Mouse (Mus musculus) kidney, embryonic 15.5 days (tissue): Measurements from ENCODE around the gene Fbxw4. TPM values are rescaled to one million over a fixed set of nuclear protein-coding genes. Genes with fewer than 3 reads are reported as not detected.
"Not testable (repeated sequence)": the region's sequence is repeated elsewhere in the genome, so short reads cannot be mapped to it uniquely, and the experiment has no call there.

Experiments used
- ATAC-seq: fragments of 200-750 bp; cut with Nextera tagmentation; replicated peaks from 2 replicates; pipeline ENCODE4 v1.8.0; 2017; ENCODE audit warnings: moderate TSS enrichment; ENCODE audit not compliant: low FRiP score
- H3K27ac ChIP-seq: fragments of 300-500 bp; sonication (generic); 2 replicates; pipeline ENCODE4 v1.5.1; 2015; ENCODE audit warnings: mild to moderate bottlenecking, inconsistent platforms
- H3K27me3 ChIP-seq: fragments of 300-500 bp; sonication (generic); 2 replicates; pipeline ENCODE4 v1.6.1; 2015; ENCODE audit warnings: inconsistent platforms
- H3K36me3 ChIP-seq: fragments of 300-500 bp; sonication (generic); 2 replicates; pipeline ENCODE4 v1.6.1; 2015; ENCODE audit warnings: inconsistent platforms
- H3K4me1 ChIP-seq: fragments of 300-500 bp; sonication (generic); 2 replicates; pipeline ENCODE4 v1.6.1; 2015; ENCODE audit warnings: inconsistent platforms
- H3K4me2 ChIP-seq: fragments of 300-500 bp; sonication (generic); 2 replicates; pipeline ENCODE4 v1.6.1; 2015; ENCODE audit warnings: moderate library complexity, mild to moderate bottlenecking, inconsistent platforms
- H3K4me3 ChIP-seq: fragments of 300-500 bp; sonication (generic); replicated peaks from 2 replicates; pipeline ENCODE4 v1.5.1; 2015; ENCODE audit warnings: mild to moderate bottlenecking, inconsistent platforms
- H3K9ac ChIP-seq: fragments of 300-500 bp; sonication (generic); 2 replicates; pipeline ENCODE4 v1.6.1; 2015; ENCODE audit warnings: mild to moderate bottlenecking, inconsistent platforms
- H3K9me3 ChIP-seq: fragments of 300-500 bp; sonication (generic); replicated peaks from 2 replicates; pipeline ENCODE4 v1.6.1; 2016; ENCODE audit warnings: inconsistent platforms
- WGBS: fragments of 180-500 bp; shearing (Covaris S2); methylation state at CpG from one replicate; pipeline ENCODE4 v1.1.7; 2015; ENCODE audit warnings: mixed read lengths; 5-methylcytosine and 5-hydroxymethylcytosine counted together
- polyA plus RNA-seq: library from polyadenylated mRNA; unstranded; fragments of >200 nt; fragmentation: Nextera tagmentation; extraction: Ambion mirVana; gene quantifications from 2 replicates; pipeline ENCODE4 v1.2.1, GENCODE M21; 2015

Gene Fbxw4
- polyA plus RNA-seq, 1 experiment from 2014 or later, result 6.3 TPM

GRCm38 (mm10) chr19:45573033-45573432 is 87.1 kb downstream of the Fbxw4 start:
- no peaks in the 10 kb centered on the region for H3K27me3 ChIP-seq
- H3K4me3 ChIP-seq, result no peak overlapping the region
- H3K9me3 ChIP-seq, result no peaks in the 10 kb centered on the region
- peaks cover 28% of the 10 kb centered on the region for H3K36me3 ChIP-seq
- H3K27ac ChIP-seq, result no peak overlapping the region
- H3K4me1 ChIP-seq, result peaks cover 38% of the 10 kb centered on the region
- H3K4me2 ChIP-seq, result no peak overlapping the region
- ATAC-seq, result no peak
- 79% methylated on average over 6 of the region's 6 CpGs for WGBS
- H3K9ac ChIP-seq, result no peak overlapping the region

GRCm38 (mm10) chr19:45567367-45567766 is 92.7 kb downstream of the Fbxw4 start:
- Histone ChIP-seq H3K9ac (no peak overlapping the region), H3K36me3 (peaks cover 8% of the 10 kb centered on the region), H3K27me3 (no peaks in the 10 kb centered on the region), H3K4me2 (no peak overlapping the region), H3K4me1 (peaks cover 36% of the 10 kb centered on the region), H3K9me3 (no peaks in the 10 kb centered on the region), H3K4me3 (no peak overlapping the region), H3K27ac (no peak overlapping the region)
- WGBS, result 55% methylated on average over 14 of the region's 14 CpGs
- no peak for ATAC-seq

- Histone ChIP-seq H3K27me3 (no peaks in the 10 kb centered on the region), H3K27ac (no peak overlapping the region), H3K4me3 (no peak overlapping the region), H3K4me2 (no peak overlapping the region), H3K4me1 (peaks cover 36% of the 10 kb centered on the region), H3K9ac (no peak overlapping the region), H3K9me3 (no peaks in the 10 kb centered on the region), H3K36me3 (no peaks in the 10 kb centered on the region)
- no peak for ATAC-seq
- 40% methylated on average over 15 of the region's 15 CpGs for WGBS
These were observed 94.0 kb downstream of the Fbxw4 start for GRCm38 (mm10) chr19:45565925-45566715.

GRCm38 (mm10) chr19:45560153-45560890 is 99.8 kb downstream of the Fbxw4 start, which contains the start of the genes Poll and Gm17018:
Poll (minus strand) TSS chr19:45560531.
Gm17018 (plus strand) TSS chr19:45560615.
- Histone ChIP-seq H3K27me3 (no peaks in the 10 kb centered on the region), H3K9ac (peak within 1 kb of the TSS; percentile 79), H3K36me3 (peaks cover 25% of the 10 kb centered on the region), H3K4me1 (peaks cover 23% of the 10 kb centered on the region), H3K27ac (peak within 1 kb of the TSS; percentile 81), H3K4me3 (peak within 1 kb of the TSS; percentile 72), H3K4me2 (peak within 1 kb of the TSS; percentile 91), H3K9me3 (no peaks in the 10 kb centered on the region)
- ATAC-seq, result peak; percentile 80
- under 1% methylated on average over 35 of the region's 35 CpGs for whole genome bisulfite sequencing

- WGBS, result 92% methylated on average over 11 of the region's 11 CpGs
- Histone ChIP-seq H3K9me3 (no peaks in the 10 kb centered on the region), H3K4me1 (peaks cover 28% of the 10 kb centered on the region)
These were observed 106.0 kb downstream of the Fbxw4 start for GRCm38 (mm10) chr19:45554136-45554535.

GRCm38 (mm10) chr19:45552187-45552586 is 107.9 kb downstream of the Fbxw4 start:
- Histone ChIP-seq H3K4me2 (no peak overlapping the region), H3K9me3 (no peaks in the 10 kb centered on the region), H3K27ac (peak overlapping the region; percentile 30), H3K9ac (no peak overlapping the region), H3K4me1 (peaks cover 35% of the 10 kb centered on the region), H3K27me3 (peaks cover 15% of the 10 kb centered on the region), H3K4me3 (no peak overlapping the region), H3K36me3 (peaks cover 40% of the 10 kb centered on the region)
- peak; percentile 68 for ATAC-seq
- 26% methylated on average over 6 of the region's 6 CpGs for WGBS

More at GRCm38 (mm10) chr19:45554136-45554535, 106.0 kb downstream of the Fbxw4 start:
- ATAC-seq, result no peak
- H3K36me3 ChIP-seq, result peaks cover 53% of the 10 kb centered on the region
- no peak overlapping the region for H3K27ac ChIP-seq
- no peak overlapping the region for H3K9ac ChIP-seq
- H3K4me2 ChIP-seq, result no peak overlapping the region
- H3K27me3 ChIP-seq, result peaks cover 12% of the 10 kb centered on the region; the same call in 1 of the 2 replicates
- H3K4me3 ChIP-seq, result no peak overlapping the region

GRCm38 (mm10) chr19:45549948-45550347 is 110.2 kb downstream of the Fbxw4 start:
- WGBS, result 74% methylated on average over 4 of the region's 4 CpGs
- Histone ChIP-seq H3K9ac (no peak overlapping the region), H3K27me3 (peaks cover 35% of the 10 kb centered on the region), H3K4me1 (peaks cover 38% of the 10 kb centered on the region), H3K4me3 (no peak overlapping the region), H3K4me2 (no peak overlapping the region), H3K9me3 (no peaks in the 10 kb centered on the region), H3K36me3 (peaks cover 24% of the 10 kb centered on the region), H3K27ac (no peak overlapping the region)
- ATAC-seq, result no peak

- ATAC-seq, result no peak
- peaks cover 35% of the 10 kb centered on the region for H3K27me3 ChIP-seq
- no peak overlapping the region for H3K27ac ChIP-seq
- no peak overlapping the region for H3K4me2 ChIP-seq
- peaks cover 18% of the 10 kb centered on the region for H3K36me3 ChIP-seq
- peaks cover 44% of the 10 kb centered on the region for H3K4me1 ChIP-seq
- no peaks in the 10 kb centered on the region for H3K9me3 ChIP-seq
- no peak overlapping the region for H3K9ac ChIP-seq
- H3K4me3 ChIP-seq, result no peak overlapping the region
- 45% methylated on average over 23 of the region's 23 CpGs for WGBS
These were observed 110.8 kb downstream of the Fbxw4 start for GRCm38 (mm10) chr19:45549128-45549915.

- Histone ChIP-seq H3K27me3 (peaks cover 42% of the 10 kb centered on the region), H3K4me1 (peaks cover 55% of the 10 kb centered on the region)
- not testable (repeated sequence) for H3K36me3 ChIP-seq, H3K4me2 ChIP-seq, H3K27ac ChIP-seq, H3K4me3 ChIP-seq, ATAC-seq, H3K9ac ChIP-seq, H3K9me3 ChIP-seq
These were observed 111.9 kb downstream of the Fbxw4 start for GRCm38 (mm10) chr19:45548196-45548595.

- WGBS, result 0% methylated on average over 30 of the region's 30 CpGs
- H3K9me3 ChIP-seq, result no peaks in the 10 kb centered on the region
- H3K27me3 ChIP-seq, result peaks cover 69% of the 10 kb centered on the region
These were observed 115.2 kb downstream of the Fbxw4 start for GRCm38 (mm10) chr19:45544925-45545321.

GRCm38 (mm10) chr19:45544152-45544924 is 115.8 kb downstream of the Fbxw4 start:
- Histone ChIP-seq H3K4me1 (peaks cover 44% of the 10 kb centered on the region), H3K27ac (no peak overlapping the region), H3K9ac (no peak overlapping the region), H3K9me3 (no peaks in the 10 kb centered on the region), H3K4me2 (peak overlapping the region; percentile 85), H3K36me3 (no peaks in the 10 kb centered on the region), H3K27me3 (peaks cover 67% of the 10 kb centered on the region), H3K4me3 (peak overlapping the region; percentile 47)
- ATAC-seq, result no peak
- WGBS, result 0% methylated on average over 23 of the region's 26 CpGs

More at GRCm38 (mm10) chr19:45544925-45545321, 115.2 kb downstream of the Fbxw4 start:
- Histone ChIP-seq H3K9ac (no peak overlapping the region), H3K4me1 (peaks cover 50% of the 10 kb centered on the region), H3K4me2 (peak overlapping the region; percentile 85), H3K36me3 (no peaks in the 10 kb centered on the region), H3K4me3 (peak overlapping the region; percentile 47), H3K27ac (no peak overlapping the region)
- peak; percentile 61 for ATAC-seq
